Mouse (Mus musculus) liver, adult 2 months (tissue): ENCODE results near the gene Trnau1ap.

Source experiments
- CTCF ChIP-seq: fragments of 200-500 bp; IDR thresholded peaks from 2 replicates; pipeline ENCODE4 v1.5.1; 2011; ENCODE audit warnings: low read depth, low read length, control low read depth
- POLR2A ChIP-seq: fragments of 200-500 bp; IDR thresholded peaks from 2 replicates; pipeline ENCODE4 v1.6.1; 2011; ENCODE audit warnings: low read length, control low read depth; ENCODE audit not compliant: insufficient read depth; ENCODE audit errors: extremely low read depth

GRCm38 (mm10) chr4:132299849-132300248 lies 29.5 kb downstream of the Trnau1ap start:
- TF ChIP-seq CTCF = no peak
- TF ChIP-seq POLR2A = no peak
